Comparison of ENCODE assay signal across 13 mouse cellular contexts in genomic region chr11:4184251-4184952, GRCm38 (mm10). TPM values are rescaled to one million over a fixed set of nuclear protein-coding genes. Genes with fewer than 3 reads are reported as not detected.
DNase-seq lines count a peak whose midpoint lies in the region; ATAC-seq and TF ChIP-seq lines count a peak whose summit lies in the region.
"Had no signal": no experiment of that assay in that cellular context is flagged by ENCODE, and none has a peak within 500 bp of the region (broad histone marks: within the 10 kb centered on the region; RNA-seq: fewer than 3 reads in every experiment).

No protein-coding gene starts in this region.

- in situ Hi-C loops in ES-E14 (cut with MboI; ENCODE audit: low sequenced_read_pairs in 2 of 2, unreplicated experiment in 2 of 2), result no loop called here

- H3K9ac ChIP-seq in liver, adult 2 months (ENCODE audit: low read depth, low read length), result no peak overlapping the region
- no peak overlapping the region for H3K9ac ChIP-seq in liver, embryonic 11.5 days (ENCODE audit: low read depth, low read length)
- H3K9ac ChIP-seq in ES-E14 (ENCODE audit: insufficient read depth, low read depth, low read length, poor library complexity, severe bottlenecking), result no peak overlapping the region
- H3K9ac ChIP-seq: liver, embryonic 13.5 days had no signal

- 75% methylated on average over 4 of the region's 4 CpGs for WGBS in liver, adult 2 months
- 66% methylated on average over 4 of the region's 4 CpGs for WGBS in liver, embryonic 11.5 days

- TF ChIP-seq POLR2A in liver, adult 2 months (IDR thresholded peaks at IDR 0.05; ENCODE audit: extremely low read depth, insufficient read depth, low read length), result no peak

- no peak overlapping the region for H3K4me3 ChIP-seq in gastrocnemius, adult 2 months
- H3K4me3 ChIP-seq in liver, adult 2 months (ENCODE audit: insufficient read depth, low read depth, low read length), result no peak overlapping the region
- no peak overlapping the region for H3K4me3 ChIP-seq in liver, embryonic 11.5 days (ENCODE audit: low read depth, low read length)
- no peak overlapping the region for H3K4me3 ChIP-seq in ES-E14 (ENCODE audit: insufficient read depth in 1 of 2, low read depth in 1 of 2, low read length in 2 of 2, poor library complexity in 1 of 2, severe bottlenecking in 1 of 2)
- H3K4me3 ChIP-seq: liver, embryonic 13.5 days; midbrain, embryonic 10.5 days had no signal

- peak; percentile 29; the same call in 1 of the 2 replicates for TF ChIP-seq CTCF in gastrocnemius, adult 2 months (IDR thresholded peaks at IDR 0.05)
- TF ChIP-seq CTCF in liver, adult 2 months (IDR thresholded peaks at IDR 0.05; ENCODE audit: low read depth, low read length), result 0 out of 2 replicates have a peak, but pooled peaks have one; percentile 9

- ATAC-seq in liver, embryonic 11.5 days (replicated peaks; ENCODE audit: low FRiP score), result no peak

- intact Hi-C loops in gastrocnemius, adult 2 months (cut with DNase I), result no loop called here

- H3K4me2 ChIP-seq in liver, embryonic 11.5 days, result no peak overlapping the region
- H3K4me2 ChIP-seq: liver, embryonic 13.5 days had no signal

- peaks cover 18% of the 10 kb centered on the region; the same call in 1 of the 2 replicates for H3K36me3 ChIP-seq in liver, adult 2 months (ENCODE audit: control insufficient read depth, insufficient read depth, low read length)
- H3K36me3 ChIP-seq in liver, embryonic 11.5 days (ENCODE audit: control insufficient read depth, insufficient read depth, low read length), result peaks cover 26% of the 10 kb centered on the region
- H3K36me3 ChIP-seq in ES-E14 (ENCODE audit: control insufficient read depth, insufficient read depth, low read length, poor library complexity, severe bottlenecking), result peaks cover 21% of the 10 kb centered on the region

- H3K27ac ChIP-seq in gastrocnemius, adult 2 months, result peak overlapping the region; percentile 48
- no peak overlapping the region for H3K27ac ChIP-seq in liver, adult 2 months (replicated peaks; ENCODE audit: insufficient read depth, low read depth, low read length)
- no peak overlapping the region for H3K27ac ChIP-seq in liver, embryonic 11.5 days (ENCODE audit: low read depth, low read length)
- H3K27ac ChIP-seq in ES-E14 (ENCODE audit: insufficient read depth, low read depth, low read length, poor library complexity, severe bottlenecking), result no peak overlapping the region
- H3K27ac ChIP-seq: liver, embryonic 13.5 days; midbrain, embryonic 10.5 days had no signal

- H3K4me1 ChIP-seq in liver, adult 2 months (ENCODE audit: control insufficient read depth, insufficient read depth, low read length), result peaks cover 16% of the 10 kb centered on the region
- H3K4me1 ChIP-seq in liver, embryonic 11.5 days (replicated peaks; ENCODE audit: control insufficient read depth, insufficient read depth, low read length), result peaks cover 10% of the 10 kb centered on the region
- peaks cover 0 to 4% of the 10 kb centered on the region in 2 experiments; a peak in 1 of 4 replicates for H3K4me1 ChIP-seq in ES-E14 (ENCODE audit: control insufficient read depth in 2 of 2, insufficient read depth in 2 of 2, low read length in 2 of 2, poor library complexity in 1 of 2)

- no peaks in the 10 kb centered on the region for H3K9me3 ChIP-seq in liver, embryonic 11.5 days (ENCODE audit: control insufficient read depth, low read length)
- H3K9me3 ChIP-seq in ES-E14 (ENCODE audit: control insufficient read depth, insufficient read depth, low read depth, low read length), result no peaks in the 10 kb centered on the region
- H3K9me3 ChIP-seq: liver, embryonic 13.5 days; midbrain, embryonic 10.5 days had no signal

- DNase-seq in gastrocnemius, adult 2 months, result no peak
- DNase-seq in gastrocnemius, adult 8-10 months (ENCODE audit: low spot score in 2 of 2), result no peak
- DNase-seq in liver, adult 2 months (ENCODE audit: extremely low read depth, low read depth, low spot score), result no peak
- no peak for DNase-seq in liver, embryonic 11.5 days (ENCODE audit: low spot score)
- DNase-seq in ES-E14 (ENCODE audit: low read depth, low spot score), result no peak
- peak; percentile 54 for DNase-seq in induced T-regulatory cell, adult 2 months (ENCODE audit: low read depth)
- no peak for DNase-seq in adrenal gland, postnatal 4 days (ENCODE audit: low spot score in 2 of 2)
- no peak for DNase-seq in gastrocnemius, adult 18-20 months (ENCODE audit: low spot score)
- DNase-seq: adrenal gland, adult 8-10 months; cerebellum, adult 18-20 months; layer of hippocampus, postnatal 36 days; liver, embryonic 13.5 days had no signal

- no peaks in the 10 kb centered on the region for H3K27me3 ChIP-seq in liver, adult 2 months (ENCODE audit: control insufficient read depth, insufficient read depth, low read length)
- no peaks in the 10 kb centered on the region for H3K27me3 ChIP-seq in liver, embryonic 11.5 days (replicated peaks; ENCODE audit: control insufficient read depth, insufficient read depth, low read length)
- H3K27me3 ChIP-seq: liver, embryonic 13.5 days had no signal

- peaks cover 16% of the 10 kb centered on the region; the same call in 1 of the 2 replicates for H3K79me2 ChIP-seq in liver, adult 2 months (ENCODE audit: control insufficient read depth, insufficient read depth, low read length)

TF ChIP-seq in ES-E14, 5 proteins besides CTCF, POLR2A, EP300 and RAD21:
- TF ChIP-seq ZNF384 (IDR thresholded peaks at IDR 0.05; ENCODE audit: low read depth, low read length) (peak; percentile 76), CHD2 (IDR thresholded peaks at IDR 0.05; ENCODE audit: low read depth, low read length) (no peak), ZC3H11A (IDR thresholded peaks at IDR 0.05; ENCODE audit: borderline replicate concordance, low read depth, low read length) (no peak)

RNA-seq across cellular contexts. Expression of gene Tbc1d10a, which starts 2.2 kb away (rescaled TPM):
- total RNA-seq in gastrocnemius, adult 2 months (2021), result 1 to 10 TPM; 3.1 to 5.2 TPM
- total RNA-seq in gastrocnemius, adult 8-10 months (2022), result 1 to 10 TPM; 2.7 to 4.5 (median 3.7) TPM
- total RNA-seq in liver, adult 2 months (2014; rRNA removed), result 23.4 and 23.6 TPM in 2 replicates
- 18.5 and 22.9 TPM in 2 replicates for polyA plus RNA-seq in liver, adult 2 months (2012; rRNA removed)
- polyA plus RNA-seq in liver, embryonic 11.5 days (2014; fragmentation: Nextera tagmentation; extraction: Ambion mirVana), result 13.2 and 13.6 TPM in 2 replicates
- 40.9 and 45.7 TPM in 2 replicates for total RNA-seq in ES-E14 (2012; rRNA removed)
- 10 to 100 TPM; 19.0 to 19.9 TPM for total RNA-seq in adrenal gland, postnatal 4 days (2021)
- total RNA-seq in gastrocnemius, adult 18-20 months (2021), result 1 to 10 TPM; 3.5 to 3.8 TPM

RNA-seq across cellular contexts. Expression of gene Sf3a1, which starts 24.3 kb away (rescaled TPM):
- 10 to 100 TPM; 13.9 to 19.6 TPM for total RNA-seq in gastrocnemius, adult 2 months (2021)
- 10 to 100 TPM; 11.3 to 15.6 (median 12.2) TPM for total RNA-seq in gastrocnemius, adult 8-10 months (2022)
- 4.3 and 4.6 TPM in 2 replicates for total RNA-seq in liver, adult 2 months (2014; rRNA removed)
- 10.0 and 12.2 TPM in 2 replicates for polyA plus RNA-seq in liver, adult 2 months (2012; rRNA removed)
- polyA plus RNA-seq in liver, embryonic 11.5 days (2014; fragmentation: Nextera tagmentation; extraction: Ambion mirVana), result 76.0 and 76.7 TPM in 2 replicates
- total RNA-seq in ES-E14 (2012; rRNA removed), result 49.1 and 57.4 TPM in 2 replicates
- 10 to 100 TPM; 70.4 to 71.6 TPM for total RNA-seq in adrenal gland, postnatal 4 days (2021)
- 10 to 100 TPM; 15.0 to 18.6 TPM for total RNA-seq in gastrocnemius, adult 18-20 months (2021)

RNA-seq across cellular contexts. Expression of gene Ccdc157, which starts 24.3 kb away (rescaled TPM):
- total RNA-seq in gastrocnemius, adult 2 months (2021), result 1 to 10 TPM; 3.2 to 3.4 TPM
- total RNA-seq in gastrocnemius, adult 8-10 months (2022), result 1 to 10 TPM; 1.7 to 2.5 (median 2.2) TPM
- total RNA-seq in liver, adult 2 months (2014; rRNA removed), result 4.0 and 4.5 TPM in 2 replicates
- 6.5 and 9.3 TPM in 2 replicates for polyA plus RNA-seq in liver, adult 2 months (2012; rRNA removed)
- polyA plus RNA-seq in liver, embryonic 11.5 days (2014; fragmentation: Nextera tagmentation; extraction: Ambion mirVana), result 2.2 and 2.3 TPM in 2 replicates
- total RNA-seq in ES-E14 (2012; rRNA removed), result 4.3 and 5.8 TPM in 2 replicates
- total RNA-seq in adrenal gland, postnatal 4 days (2021), result 10 to 100 TPM; 13.8 to 18.6 TPM
- 1 to 10 TPM; 1.8 to 1.9 TPM for total RNA-seq in gastrocnemius, adult 18-20 months (2021)

RNA-seq across cellular contexts. Expression of gene Castor1, which starts 33.6 kb away (rescaled TPM):
- total RNA-seq in gastrocnemius, adult 2 months (2021), result 1 to 10 TPM; 2.0 to 2.6 TPM
- total RNA-seq in gastrocnemius, adult 8-10 months (2022), result 1 to 10 TPM in 3 of 4 experiments, under 1 TPM in 1; 0.56 to 2.9 (median 1.8) TPM
- 1.4 and 1.7 TPM in 2 replicates for total RNA-seq in liver, adult 2 months (2014; rRNA removed)
- polyA plus RNA-seq in liver, adult 2 months (2012; rRNA removed), result 2.3 and 2.5 TPM in 2 replicates
- 2.0 and 2.4 TPM in 2 replicates for polyA plus RNA-seq in liver, embryonic 11.5 days (2014; fragmentation: Nextera tagmentation; extraction: Ambion mirVana)
- total RNA-seq in ES-E14 (2012; rRNA removed), result 45.5 and 72.0 TPM in 2 replicates
- total RNA-seq in adrenal gland, postnatal 4 days (2021), result 1 to 10 TPM; 6.3 to 6.6 TPM
- total RNA-seq in gastrocnemius, adult 18-20 months (2021), result 1 to 10 TPM; 1.8 to 2.9 TPM

RNA-seq across cellular contexts. Expression of gene Rnf215, which starts 49.4 kb away (rescaled TPM):
- total RNA-seq in gastrocnemius, adult 2 months (2021), result 1 to 10 TPM; 4.6 to 6.3 TPM
- 1 to 10 TPM; 2.9 to 4.4 (median 4.0) TPM for total RNA-seq in gastrocnemius, adult 8-10 months (2022)
- total RNA-seq in liver, adult 2 months (2014; rRNA removed), result 10.3 and 10.8 TPM in 2 replicates
- polyA plus RNA-seq in liver, adult 2 months (2012; rRNA removed), result 11.3 and 13.1 TPM in 2 replicates
- polyA plus RNA-seq in liver, embryonic 11.5 days (2014; fragmentation: Nextera tagmentation; extraction: Ambion mirVana), result 10.4 and 11.6 TPM in 2 replicates
- 19.5 and 28.8 TPM in 2 replicates for total RNA-seq in ES-E14 (2012; rRNA removed)
- 10 to 100 TPM; 32.0 to 34.8 TPM for total RNA-seq in adrenal gland, postnatal 4 days (2021)
- total RNA-seq in gastrocnemius, adult 18-20 months (2021), result 1 to 10 TPM; 3.3 to 4.5 TPM
